Comparison of ENCODE assay signal across 9 mouse cellular contexts in the genomic region with DNA sequence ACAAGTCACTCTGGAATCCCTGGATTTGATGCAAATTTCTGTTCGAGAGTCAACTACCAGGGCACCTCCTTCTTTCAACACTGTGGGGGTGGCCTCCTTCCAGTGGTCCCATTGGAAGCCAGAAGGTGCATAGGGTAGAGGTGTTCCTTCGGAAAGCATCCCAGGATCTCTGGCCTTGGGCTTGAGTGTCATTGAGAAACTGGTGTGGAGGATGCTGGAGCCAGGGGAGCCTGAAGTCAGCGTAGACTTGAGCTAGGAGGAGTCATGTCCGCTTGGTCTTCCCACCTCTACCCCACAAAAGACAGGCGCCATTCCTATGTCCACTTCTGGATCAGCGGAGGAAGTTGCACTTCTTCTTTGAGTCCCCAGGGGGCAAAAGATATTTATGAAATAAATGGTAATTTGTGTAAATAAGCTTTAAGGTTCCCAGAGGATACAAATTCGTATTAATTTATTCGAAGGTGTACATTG. TPM values are rescaled to one million over a fixed set of nuclear protein-coding genes. Genes with fewer than 3 reads are reported as not detected.
DNase-seq lines count a peak whose midpoint lies in the region; ATAC-seq and TF ChIP-seq lines count a peak whose summit lies in the region.
"Had no signal": no experiment of that assay in that cellular context is flagged by ENCODE, and none has a peak within 500 bp of the region (broad histone marks: within the 10 kb centered on the region; RNA-seq: fewer than 3 reads in every experiment).

No protein-coding gene starts in this region.

- H3K27ac ChIP-seq in lung, embryonic 14.5 days (ENCODE audit: low read depth): peak overlapping the region; percentile 99
- H3K27ac ChIP-seq in embryonic facial prominence, embryonic 15.5 days (replicated peaks): peak overlapping the region; percentile 89
- H3K27ac ChIP-seq: macrophage had no signal

- no peak for ATAC-seq in lung, embryonic 14.5 days (ENCODE audit: insufficient read depth)
- ATAC-seq in embryonic facial prominence, embryonic 15.5 days (ENCODE audit: insufficient number of reproducible peaks, low FRiP score, low TSS enrichment, low read depth): no peak

- intact Hi-C loops in gastrocnemius, postnatal 14 days (cut with DNase I; ENCODE audit: low total_unique reads): no loop called here

- H3K36me3 ChIP-seq in lung, embryonic 14.5 days (ENCODE audit: insufficient read depth): peaks cover 70% of the 10 kb centered on the region
- no peaks in the 10 kb centered on the region for H3K36me3 ChIP-seq in embryonic facial prominence, embryonic 15.5 days

- H3K4me1 ChIP-seq in lung, embryonic 14.5 days (ENCODE audit: insufficient read depth): peaks cover 11% of the 10 kb centered on the region; the same call in 1 of the 2 replicates
- peaks cover 69% of the 10 kb centered on the region for H3K4me1 ChIP-seq in embryonic facial prominence, embryonic 15.5 days

- peaks cover 49% of the 10 kb centered on the region for H3K27me3 ChIP-seq in lung, embryonic 14.5 days (ENCODE audit: insufficient read depth, low read length)
- H3K27me3 ChIP-seq in embryonic facial prominence, embryonic 15.5 days: peaks cover 53% of the 10 kb centered on the region

- H3K9ac ChIP-seq in lung, embryonic 14.5 days: peak overlapping the region; percentile 99
- peak overlapping the region; percentile 47; the same call in 1 of the 2 replicates for H3K9ac ChIP-seq in embryonic facial prominence, embryonic 15.5 days

- peak overlapping the region; percentile 80 for H3K4me3 ChIP-seq in lung, embryonic 14.5 days (ENCODE audit: low read depth, low read length)
- peak overlapping the region; percentile 67 for H3K4me3 ChIP-seq in embryonic facial prominence, embryonic 15.5 days (replicated peaks)

- no peaks in the 10 kb centered on the region for H3K9me3 ChIP-seq in lung, embryonic 14.5 days (ENCODE audit: low read depth, low read length)
- no peaks in the 10 kb centered on the region for H3K9me3 ChIP-seq in embryonic facial prominence, embryonic 15.5 days (replicated peaks)

- peak; percentile 32; the same call in 1 of the 2 replicates for TF ChIP-seq CTCF in lung, embryonic 14.5 days (IDR thresholded peaks at IDR 0.05; ENCODE audit: low read depth)

- DNase-seq in lung, embryonic 14.5 days: peak; percentile 76
- DNase-seq in lung, postnatal 25 days (ENCODE audit: low spot score): no peak
- peak; percentile 29 for DNase-seq in kidney, postnatal 10 days
- peak; percentile 71 for DNase-seq in retina, embryonic 14.5 days (ENCODE audit: low spot score)
- DNase-seq in gastrocnemius, postnatal 14 days: no peak
- DNase-seq in layer of hippocampus, postnatal 14 days (ENCODE audit: low spot score in 2 of 2): no peak
- DNase-seq in cerebellum, postnatal 14 days: no peak

- H3K4me2 ChIP-seq in lung, embryonic 14.5 days: peak overlapping the region; percentile 93
- H3K4me2 ChIP-seq in embryonic facial prominence, embryonic 15.5 days (replicated peaks): peak overlapping the region; percentile 81

- 10% methylated on average over 8 of the region's 8 CpGs for WGBS in lung, embryonic 14.5 days
- 9% methylated on average over 8 of the region's 8 CpGs for WGBS in embryonic facial prominence, embryonic 15.5 days

RNA-seq across cellular contexts. Expression of gene Gm11444, which starts 8.9 kb away (rescaled TPM):
- not detected in 2 replicates for polyA plus RNA-seq in lung, embryonic 14.5 days (2014; fragmentation: Nextera tagmentation; extraction: Ambion mirVana)
- 0.31 TPM in 1 of 2 replicates, not detected in the other for polyA plus RNA-seq in embryonic facial prominence, embryonic 15.5 days (2015; fragmentation: Nextera tagmentation; extraction: Ambion mirVana)
- total RNA-seq in gastrocnemius, postnatal 14 days (2021): not detected
- total RNA-seq in layer of hippocampus, postnatal 14 days (2021): not detected
- polyA plus RNA-seq: macrophage had no signal

RNA-seq across cellular contexts. Expression of gene Tbx2, which starts 8.9 kb away (rescaled TPM):
- polyA plus RNA-seq in lung, embryonic 14.5 days (2014; fragmentation: Nextera tagmentation; extraction: Ambion mirVana): 61.4 and 67.5 TPM in 2 replicates
- polyA plus RNA-seq in embryonic facial prominence, embryonic 15.5 days (2015; fragmentation: Nextera tagmentation; extraction: Ambion mirVana): 8.0 and 8.1 TPM in 2 replicates
- 10 to 100 TPM in 1 of 2 experiments, 1 to 10 TPM in 1; 9.7 to 10.1 TPM for total RNA-seq in gastrocnemius, postnatal 14 days (2021)
- total RNA-seq in layer of hippocampus, postnatal 14 days (2021): 1 to 10 TPM; 2.7 to 3.3 TPM
- polyA plus RNA-seq: macrophage had no signal

RNA-seq across cellular contexts. Expression of gene Tbx4, which starts 45.0 kb away (rescaled TPM):
- polyA plus RNA-seq in lung, embryonic 14.5 days (2014; fragmentation: Nextera tagmentation; extraction: Ambion mirVana): 67.9 and 73.4 TPM in 2 replicates
- 1.8 and 2.1 TPM in 2 replicates for polyA plus RNA-seq in embryonic facial prominence, embryonic 15.5 days (2015; fragmentation: Nextera tagmentation; extraction: Ambion mirVana)
- total RNA-seq in gastrocnemius, postnatal 14 days (2021): 1 to 10 TPM; 1.7 to 2.6 TPM
- under 1 TPM; 0.24 to 0.53 TPM for total RNA-seq in layer of hippocampus, postnatal 14 days (2021)
- polyA plus RNA-seq: macrophage had no signal

Comparison
In these comparisons a context has a peak if more than half of its experiments do, and no peak if none do; other contexts are left out.
1. DNase-seq: peak in lung, embryonic 14.5 days (single experiment), kidney, postnatal 10 days (single experiment) and retina, embryonic 14.5 days (single experiment); none in lung, postnatal 25 days (single experiment), gastrocnemius, postnatal 14 days (single experiment), layer of hippocampus, postnatal 14 days (0 of 2) and cerebellum, postnatal 14 days (0 of 2).